Comparison of ENCODE assay signal across 8 mouse cellular contexts in the genomic region with DNA sequence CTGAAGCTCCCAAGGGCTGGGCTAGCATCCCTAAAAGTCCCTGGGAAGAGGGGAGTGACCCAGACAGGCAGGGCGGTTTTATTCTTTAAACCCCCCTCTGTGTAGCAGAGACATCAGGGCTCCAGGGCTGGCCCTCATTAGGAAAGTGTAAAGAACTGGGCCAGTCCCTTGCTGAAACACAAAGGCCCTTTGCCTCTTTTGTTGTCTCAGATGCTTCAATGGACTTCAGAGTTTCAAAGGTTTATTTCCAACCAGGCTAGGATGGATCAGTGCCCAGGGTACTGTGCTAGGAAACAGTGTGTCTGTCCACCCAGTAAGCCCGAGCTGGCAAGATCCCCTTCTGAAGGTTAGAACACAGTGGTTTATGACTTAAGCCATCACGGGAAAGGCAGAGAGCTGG. TPM values are rescaled to one million over a fixed set of nuclear protein-coding genes. Genes with fewer than 3 reads are reported as not detected.
DNase-seq lines count a peak whose midpoint lies in the region; ATAC-seq and TF ChIP-seq lines count a peak whose summit lies in the region.
"Had no signal": no experiment of that assay in that cellular context is flagged by ENCODE, and none has a peak within 500 bp of the region (broad histone marks: within the 10 kb centered on the region; RNA-seq: fewer than 3 reads in every experiment).

No protein-coding gene starts in this region.

- TF ChIP-seq POLR2A in brain, embryonic 14.5 days (IDR thresholded peaks at IDR 0.05; ENCODE audit: borderline replicate concordance, extremely low read depth, insufficient read depth, insufficient read length, poor library complexity, severe bottlenecking), result no peak

- peak; percentile 93 for DNase-seq in brain, embryonic 14.5 days (ENCODE audit: low read depth)
- peak; percentile 37 for DNase-seq in embryo, embryonic 11 days
- no peak for DNase-seq in lung, postnatal 36 days
- DNase-seq in adrenal gland, adult 18-20 months (ENCODE audit: low spot score in 2 of 2), result no peak

- no peaks in the 10 kb centered on the region for H3K36me3 ChIP-seq in hindbrain, embryonic 16.5 days (ENCODE audit: control insufficient read depth, insufficient read depth, low read length)
- no peaks in the 10 kb centered on the region for H3K36me3 ChIP-seq in midbrain, embryonic 16.5 days (ENCODE audit: control insufficient read depth, insufficient read depth, low read length)

- H3K27me3 ChIP-seq in hindbrain, embryonic 16.5 days (replicated peaks; ENCODE audit: control insufficient read depth, insufficient read depth, low read length), result no peaks in the 10 kb centered on the region
- no peaks in the 10 kb centered on the region for H3K27me3 ChIP-seq in midbrain, embryonic 16.5 days (ENCODE audit: control insufficient read depth, insufficient read depth, low read depth, low read length)

- H3K9me3 ChIP-seq in hindbrain, embryonic 16.5 days (ENCODE audit: control insufficient read depth, low read length), result no peaks in the 10 kb centered on the region
- H3K9me3 ChIP-seq in midbrain, embryonic 16.5 days (replicated peaks; ENCODE audit: control insufficient read depth, low read length, poor library complexity, severe bottlenecking), result no peaks in the 10 kb centered on the region

- H3K27ac ChIP-seq in hindbrain, embryonic 16.5 days (ENCODE audit: low read depth, low read length), result no peak overlapping the region
- H3K27ac ChIP-seq in midbrain, embryonic 16.5 days (ENCODE audit: low read length), result 0 out of 2 replicates have a peak overlapping the region, but pooled peaks have one; percentile 24
- H3K27ac ChIP-seq: macrophage had no signal

- no peak overlapping the region for H3K9ac ChIP-seq in hindbrain, embryonic 16.5 days (ENCODE audit: low read depth, low read length)
- no peak overlapping the region for H3K9ac ChIP-seq in midbrain, embryonic 16.5 days (ENCODE audit: low read depth, low read length)

- no peak overlapping the region for H3K4me2 ChIP-seq in hindbrain, embryonic 16.5 days (ENCODE audit: low read length)
- H3K4me2 ChIP-seq in midbrain, embryonic 16.5 days (ENCODE audit: low read length), result no peak overlapping the region

- 4% methylated on average over 3 of the region's 3 CpGs for WGBS in hindbrain, embryonic 16.5 days
- 9% methylated on average over 3 of the region's 3 CpGs for WGBS in midbrain, embryonic 16.5 days

- no peak overlapping the region for H3K4me3 ChIP-seq in hindbrain, embryonic 16.5 days (ENCODE audit: low read length)
- H3K4me3 ChIP-seq in midbrain, embryonic 16.5 days (ENCODE audit: low read depth, low read length), result no peak overlapping the region

- ATAC-seq in hindbrain, embryonic 16.5 days, result peak; percentile 95
- ATAC-seq in midbrain, embryonic 16.5 days, result peak; percentile 93
- ATAC-seq in megakaryocyte, adult 5-6 weeks (ENCODE audit: poor library complexity, severe bottlenecking), result no peak

- no peaks in the 10 kb centered on the region; the same call in 1 of the 2 replicates for H3K4me1 ChIP-seq in hindbrain, embryonic 16.5 days (ENCODE audit: control insufficient read depth, insufficient read depth, low read depth, low read length)
- no peaks in the 10 kb centered on the region; the same call in 1 of the 2 replicates for H3K4me1 ChIP-seq in midbrain, embryonic 16.5 days (ENCODE audit: control insufficient read depth, insufficient read depth, low read length)

- TF ChIP-seq CTCF in brain, embryonic 14.5 days (IDR thresholded peaks at IDR 0.05; ENCODE audit: borderline replicate concordance, extremely low read depth, insufficient read depth, insufficient read length), result no peak

RNA-seq across cellular contexts. Expression of gene Phyhipl, which starts 30.7 kb away (rescaled TPM):
- 51.9 and 102 TPM in 2 replicates for polyA plus RNA-seq in brain, embryonic 14.5 days (2012; rRNA removed)
- polyA plus RNA-seq in hindbrain, embryonic 16.5 days (2015; fragmentation: Nextera tagmentation; extraction: Ambion mirVana), result 337 and 365 TPM in 2 replicates
- 292 and 327 TPM in 2 replicates for polyA plus RNA-seq in midbrain, embryonic 16.5 days (2015; fragmentation: Nextera tagmentation; extraction: Ambion mirVana)
- 1 to 10 TPM; 4.3 to 5.1 TPM for total RNA-seq in adrenal gland, adult 18-20 months (2021)
- not detected in 2 replicates for total RNA-seq in megakaryocyte, adult 5-6 weeks (2015)
- not detected in 2 replicates for total RNA-seq in megakaryocyte, adult 5-6 weeks (2017)
- polyA plus RNA-seq: macrophage had no signal

Comparison
In these comparisons a context has a peak if more than half of its experiments do, and no peak if none do; other contexts are left out.
1. DNase-seq: peak in brain, embryonic 14.5 days (single experiment) and embryo, embryonic 11 days (single experiment); none in lung, postnatal 36 days (single experiment) and adrenal gland, adult 18-20 months (0 of 2).